Mouse (Mus musculus) bone marrow macrophage, adult 2 months (primary cell): ENCODE measurements around the gene Abcd2.

Experiments
- CTCF ChIP-seq: IDR thresholded peaks from 2 replicates; pipeline ENCODE4 v1.5.1; 2012; ENCODE audit warnings: low read depth, mild to moderate bottlenecking, low read length, moderate library complexity
- POLR2A ChIP-seq: IDR thresholded peaks from 2 replicates; pipeline ENCODE4 v1.6.1; 2012; ENCODE audit warnings: mild to moderate bottlenecking, low read depth, low read length, borderline replicate concordance

DNA sequence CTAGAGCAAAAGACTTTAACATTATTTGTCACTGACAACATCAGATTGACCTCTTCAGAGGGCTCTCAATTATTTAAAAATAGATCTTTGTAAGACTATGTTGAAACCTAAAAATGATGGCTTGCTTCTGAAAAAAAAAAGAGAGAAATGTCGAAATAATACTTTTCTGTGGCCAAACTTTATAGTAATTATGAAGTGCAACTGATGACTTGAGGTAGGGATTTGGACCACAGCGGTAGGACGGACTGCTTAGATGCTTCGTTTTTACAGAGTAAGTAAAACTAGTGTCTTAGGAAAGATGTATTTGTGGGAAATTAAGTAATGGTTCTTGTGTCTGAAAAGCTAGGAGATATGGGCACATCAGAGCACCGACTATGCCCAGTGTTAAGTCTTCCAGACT, 30.4 kb downstream of the Abcd2 start:
- TF ChIP-seq CTCF (no peak), POLR2A (no peak)
